Mouse (Mus musculus) adrenal gland, postnatal 36 days (tissue): ENCODE data around the gene Smim5. TPM values are rescaled to one million over a fixed set of nuclear protein-coding genes. Genes with fewer than 3 reads are reported as not detected.
"Not testable (repeated sequence)": the region's sequence is repeated elsewhere in the genome, so short reads cannot be mapped to it uniquely, and the experiment has no call there.

ENCODE experiments used
- DNase-seq, 2 experiments: peaks; one replicate each; pipeline ENCODE4 v3.0.0; 2021; ENCODE audit warnings: mixed read lengths in 1 of 2
- long read RNA-seq, 2 experiments: library from polyadenylated mRNA; stranded (forward); transcript quantifications; one replicate each; pipeline ENCODE4 v2.0.0; 2021; ENCODE audit warnings: borderline sequencing depth in 2 of 2
- total RNA-seq, 2 experiments: library from RNA; stranded (reverse); gene quantifications; 2 replicates each; pipeline ENCODE4 v1.2.3; 2021

Smim5 gene
- under 1 TPM in 1 of 2 experiments, not detected in 1; 0.26 TPM for total RNA-seq
- long read RNA-seq, experiment 1 = 0 reads
- long read RNA-seq, experiment 2 = 0 reads

DNA sequence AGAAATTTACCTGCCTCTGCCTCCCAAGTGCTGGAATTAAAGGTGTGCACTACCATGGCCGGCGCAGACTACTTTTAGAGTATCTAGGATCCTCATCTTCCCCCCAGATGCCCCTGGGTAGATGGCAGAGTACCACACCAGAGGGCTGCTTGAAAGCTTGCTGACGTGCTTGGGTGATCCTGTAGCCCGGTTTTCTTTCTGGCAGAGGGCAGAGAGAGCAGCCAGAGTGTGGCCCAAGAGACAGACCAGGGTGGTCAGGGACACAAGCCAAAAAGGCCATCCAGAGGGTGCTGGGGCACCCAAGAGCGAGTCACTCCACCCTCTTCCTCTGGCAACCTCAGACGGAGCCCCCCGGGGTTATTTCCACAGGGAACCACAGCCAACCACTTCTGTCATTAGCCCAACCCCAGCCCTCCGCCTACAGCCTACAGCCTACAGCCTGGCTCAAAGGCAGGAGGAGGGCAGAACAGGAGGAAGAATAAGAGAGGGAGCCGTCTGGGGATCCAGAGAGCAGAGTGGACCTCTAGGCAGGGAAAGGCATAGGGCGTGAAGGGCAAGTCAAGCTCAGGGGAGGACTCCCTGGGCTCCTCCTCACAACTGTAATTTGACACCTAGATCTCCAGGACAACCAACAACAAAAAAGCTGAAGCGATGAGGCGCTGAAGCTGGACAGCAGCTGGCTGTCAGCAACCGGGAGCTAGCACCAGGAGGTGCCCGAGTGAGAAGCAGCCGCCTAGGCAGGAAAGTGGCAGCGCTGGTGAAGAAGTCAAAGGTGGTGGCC is at the start of gene Smim5:
Gene Smim5 (plus strand): TSS at position 481 of the 781 bp plus-strand sequence.
- DNase-seq = peak in 1 of 2 experiments; percentile 42

DNA sequence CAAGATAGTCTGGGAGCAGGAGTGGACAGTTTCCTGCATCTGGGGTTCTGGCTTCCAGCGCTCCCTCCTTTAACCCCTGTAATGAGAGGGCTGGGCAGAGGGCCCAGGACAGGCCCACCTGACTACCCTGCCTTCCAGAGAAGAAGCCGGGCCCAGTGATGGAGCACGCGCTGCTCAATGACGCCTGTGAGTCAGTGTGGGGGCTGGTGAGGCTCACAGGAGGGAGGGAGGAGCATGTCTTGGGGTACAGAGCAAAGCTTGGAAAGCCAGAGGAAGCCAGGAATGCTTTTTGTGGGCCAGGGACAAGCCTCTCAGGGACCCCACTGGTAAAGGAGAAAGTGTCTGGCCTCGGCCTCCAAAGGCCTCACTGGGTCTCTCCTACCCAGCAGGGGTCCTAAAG is 45.1 kb upstream of the Smim5 start:
- DNase-seq = no peak

DNA sequence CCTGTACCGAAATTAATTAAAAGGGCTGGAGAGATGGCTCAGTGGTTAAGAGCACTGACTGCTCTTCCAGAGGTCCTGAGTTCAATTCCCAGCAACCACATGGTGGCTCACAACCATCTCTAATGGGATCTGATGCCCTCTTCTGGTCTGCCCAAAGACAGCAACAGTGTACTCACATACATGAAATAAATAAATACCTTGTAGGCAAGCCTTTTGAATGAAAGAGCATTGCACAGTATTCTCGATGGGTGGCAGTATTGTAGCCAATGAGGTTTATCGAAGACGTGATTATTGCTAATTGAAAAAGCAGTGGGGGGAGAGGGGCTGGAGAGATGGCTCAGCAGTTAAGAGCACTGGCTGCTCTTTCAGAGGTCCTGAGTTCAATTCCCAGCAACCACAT is 42.6 kb upstream of the Smim5 start:
- not testable (repeated sequence) for DNase-seq

DNA sequence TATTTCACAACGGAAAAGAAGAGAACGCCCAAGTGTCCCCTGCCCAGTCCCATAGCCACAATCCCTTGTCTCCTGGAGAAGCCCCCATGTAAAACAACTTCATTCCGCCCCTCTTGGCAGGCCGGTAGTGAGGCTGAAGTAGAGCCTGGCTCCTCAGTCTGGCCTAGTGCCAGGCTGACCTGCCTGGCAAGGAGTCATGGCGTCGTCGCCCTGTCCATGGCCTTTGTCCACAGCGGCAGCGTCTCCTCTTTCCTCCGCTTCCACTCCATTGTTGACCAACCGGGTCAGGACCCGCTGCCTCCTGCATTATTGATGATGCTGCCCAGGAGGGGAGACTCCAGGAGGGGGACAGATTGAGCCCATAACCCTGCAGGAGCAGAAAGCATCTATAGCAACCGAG is 41.8 kb upstream of the Smim5 start:
- no peak for DNase-seq

DNA sequence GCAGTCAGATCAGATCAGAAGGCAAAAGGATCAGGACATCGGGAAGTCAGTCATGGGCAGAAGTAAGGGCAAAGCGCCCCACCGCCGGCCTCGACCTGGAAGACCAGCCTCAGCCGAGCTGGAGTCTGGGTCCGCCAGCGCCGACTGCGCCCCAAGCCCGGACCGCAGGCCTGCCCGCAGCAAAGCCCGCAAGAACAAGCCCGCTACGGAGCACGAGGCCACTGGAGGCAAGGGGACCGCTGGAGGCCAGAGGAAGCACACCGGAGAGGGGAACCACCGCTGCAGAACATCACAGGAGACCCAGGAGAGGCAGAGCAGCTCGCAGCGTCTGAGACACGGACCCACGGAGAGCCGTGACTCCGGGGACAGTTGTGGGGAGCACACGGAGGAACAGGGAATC is 41.4 kb upstream of the Smim5 start, which contains the start of gene Myo15b:
Gene Myo15b (plus strand): TSS at position 53 of the 400 bp plus-strand sequence.
- DNase-seq = no peak

DNA sequence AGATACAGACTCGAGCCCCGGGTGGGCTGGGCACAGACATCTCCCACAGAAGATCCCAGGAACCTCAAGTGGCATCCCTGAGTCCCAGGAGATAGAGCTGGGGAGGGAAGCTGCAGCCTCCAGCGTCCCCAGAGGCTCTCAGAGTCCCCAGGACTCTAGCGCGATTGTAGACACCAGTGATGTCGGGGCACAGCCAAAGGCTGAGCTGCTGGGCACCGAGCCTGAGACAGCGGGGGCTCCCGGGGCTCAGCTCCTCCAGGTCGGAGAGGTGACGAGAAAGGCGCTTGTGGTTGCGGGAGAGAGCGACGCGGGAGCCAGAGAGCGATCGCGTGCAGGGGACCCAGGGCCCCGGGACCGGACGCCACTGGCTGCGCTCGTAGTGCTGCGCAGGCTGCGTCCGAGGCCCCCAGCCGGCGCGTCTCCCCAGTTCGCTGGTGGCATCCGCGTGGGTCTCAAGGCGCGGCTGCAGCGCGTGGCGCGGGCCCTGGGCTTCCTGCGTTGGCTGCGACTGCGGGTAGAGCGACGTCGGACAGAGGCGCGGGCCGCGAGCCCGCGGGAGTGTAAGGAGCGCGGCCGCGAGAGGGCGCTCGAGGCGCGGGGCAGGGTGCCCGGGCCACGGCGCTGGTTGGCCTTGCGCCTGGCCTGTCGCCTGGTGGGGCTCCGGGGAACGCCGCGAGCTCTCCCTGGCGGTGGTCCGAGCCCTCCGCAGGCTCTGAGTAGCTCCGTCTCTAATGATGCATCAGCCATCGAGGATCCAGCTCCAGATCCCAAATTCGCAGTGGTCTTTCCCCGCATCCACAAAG is 40.4 kb upstream of the Smim5 start:
- peak; percentile 91 to 95 for DNase-seq

DNA sequence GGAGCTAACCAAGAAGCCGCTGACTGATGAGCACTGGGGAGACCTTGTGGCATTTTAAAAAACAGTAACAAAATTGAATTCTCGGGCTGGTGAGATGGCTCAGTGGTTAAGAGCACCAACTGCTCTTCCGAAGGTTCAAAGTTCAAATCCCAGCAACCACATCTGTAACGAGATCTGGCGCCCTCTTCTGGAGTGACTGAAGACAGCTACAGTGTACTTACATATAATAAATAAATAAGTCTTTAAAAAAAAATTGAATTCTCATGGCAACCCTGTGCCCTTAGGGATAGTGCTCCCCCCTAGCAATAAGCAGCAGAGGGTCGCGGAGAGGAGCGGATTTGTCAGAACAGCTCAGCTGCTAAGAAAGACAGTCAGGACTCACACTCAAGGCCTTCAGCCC is 35.9 kb upstream of the Smim5 start:
- no peak for DNase-seq

DNA sequence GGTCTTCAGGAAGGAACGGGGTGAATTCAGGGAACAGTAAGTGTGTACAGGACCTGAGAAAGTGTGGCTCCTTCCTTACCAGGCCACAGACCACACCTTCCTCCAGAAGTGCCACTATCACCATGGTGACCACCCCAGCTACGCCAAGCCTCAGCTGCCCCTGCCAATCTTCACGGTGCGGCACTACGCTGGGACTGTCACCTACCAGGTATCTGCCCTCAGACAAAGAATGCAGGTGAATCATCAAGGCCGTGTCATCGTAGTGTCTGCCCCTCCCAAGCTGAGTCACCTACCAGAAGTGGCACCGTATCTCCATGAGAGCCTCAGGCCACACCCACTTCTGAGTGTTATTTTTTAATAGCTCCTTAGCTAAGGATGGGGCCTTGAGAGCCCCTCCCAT is 30.4 kb upstream of the Smim5 start:
- DNase-seq = peak in 1 of 2 experiments; percentile 23

DNA sequence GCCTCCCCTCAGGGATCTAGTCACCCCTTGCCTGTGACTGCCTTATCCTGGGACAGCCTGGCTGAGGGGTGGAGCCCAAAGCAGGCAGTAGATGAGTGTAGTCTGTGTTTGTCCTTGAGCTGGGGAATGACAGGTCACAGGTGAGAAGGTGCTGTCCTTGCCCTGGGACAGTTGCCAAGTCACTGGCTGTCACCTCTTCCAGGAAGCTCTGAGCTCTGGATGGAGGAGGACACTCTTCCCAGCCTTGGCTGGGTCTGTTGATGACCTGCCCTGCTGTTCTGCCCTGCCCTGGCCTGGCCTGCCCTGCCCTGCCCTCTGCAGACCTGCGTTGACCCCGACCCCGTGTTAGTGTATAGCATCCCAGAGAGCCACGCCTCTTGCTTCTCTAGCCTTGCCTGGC is 27.3 kb upstream of the Smim5 start:
- DNase-seq = no peak

DNA sequence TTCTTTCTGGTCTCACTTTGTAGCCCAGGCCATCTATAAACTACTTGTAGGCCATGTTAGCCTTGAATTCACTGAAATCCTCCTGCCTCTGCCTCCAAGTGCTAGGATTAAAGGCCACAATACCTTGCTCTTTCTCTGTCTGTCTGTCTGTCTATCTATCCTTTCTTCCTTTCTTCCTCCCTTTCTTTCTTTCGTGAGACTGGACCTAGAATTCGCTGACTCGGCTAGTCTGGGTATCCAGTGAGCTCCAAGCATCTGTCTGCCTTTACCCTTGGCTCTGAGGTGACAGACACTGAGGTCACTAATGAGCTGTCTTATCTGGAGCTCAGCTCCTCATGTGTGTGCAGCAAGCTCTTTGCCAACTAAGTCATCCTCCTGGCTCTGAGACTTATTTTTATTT is 23.8 kb upstream of the Smim5 start:
- DNase-seq = no peak

DNA sequence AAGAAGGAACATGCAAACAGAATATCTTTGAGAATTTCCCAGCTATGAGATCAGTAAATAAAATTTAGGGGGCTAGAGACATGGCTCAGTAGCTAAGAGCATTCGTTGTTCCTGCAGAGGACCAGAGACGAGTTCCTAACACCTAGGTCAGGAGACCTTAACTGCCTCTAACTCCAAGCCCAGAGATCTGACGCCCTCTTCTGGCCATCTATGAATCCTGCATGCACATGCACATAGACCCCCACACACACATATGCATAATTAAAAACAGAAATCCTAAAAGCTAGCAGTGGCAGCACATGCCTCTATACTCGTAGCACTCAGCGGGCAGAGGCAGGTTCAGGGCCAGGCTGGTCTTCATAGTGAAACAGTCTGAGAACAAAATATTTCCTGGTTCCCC is 23.3 kb upstream of the Smim5 start:
- DNase-seq = no peak

DNA sequence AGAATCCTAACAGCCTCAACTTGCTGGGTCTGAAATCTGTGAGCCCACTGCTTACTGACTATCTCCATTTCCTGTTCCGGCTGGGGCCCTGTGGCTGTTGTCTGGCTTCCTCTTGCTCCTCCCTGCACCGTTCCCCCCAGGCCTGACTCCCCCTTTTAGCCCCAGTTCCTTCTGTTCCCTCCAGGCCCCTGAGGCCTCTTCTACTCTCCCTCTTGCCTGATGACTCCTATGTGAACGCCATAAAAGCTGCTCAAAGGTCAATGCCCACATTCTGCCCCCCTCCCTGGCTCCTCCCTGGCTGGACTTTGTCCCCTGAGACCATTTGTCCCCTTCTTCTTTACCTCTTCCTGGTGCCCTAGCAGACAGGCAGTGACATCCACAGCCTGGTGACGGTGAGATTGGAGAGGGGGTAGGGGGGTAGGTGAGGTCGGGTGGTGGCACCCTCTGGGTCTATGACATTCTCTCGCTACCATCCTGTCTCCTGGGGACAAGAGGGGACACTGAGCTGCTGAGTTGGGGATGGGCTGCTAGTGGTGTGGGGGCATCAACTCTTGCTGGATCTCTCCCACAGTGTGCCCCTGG is 22.5 kb upstream of the Smim5 start:
- DNase-seq = no peak

DNA sequence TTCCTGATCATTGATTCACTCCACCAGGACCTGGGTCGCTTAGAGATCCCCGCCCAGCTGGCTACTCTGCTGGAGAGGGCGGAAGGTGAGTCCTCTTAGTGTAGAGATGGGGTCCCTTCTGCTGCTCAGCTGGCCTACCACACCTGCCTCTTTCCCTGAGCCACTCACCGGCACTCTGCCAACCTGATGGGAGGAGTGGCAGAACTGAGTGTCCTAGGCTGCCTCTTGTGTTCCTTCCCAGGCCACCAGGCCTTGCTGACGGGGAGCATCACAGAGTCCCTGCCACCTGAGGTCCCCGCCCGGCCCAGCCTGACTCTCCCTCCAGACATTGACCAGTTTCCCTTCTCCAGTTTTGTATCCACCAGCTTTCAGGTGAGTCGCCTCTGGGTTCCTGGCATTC is 21.7 kb upstream of the Smim5 start:
- DNase-seq = no peak

DNA sequence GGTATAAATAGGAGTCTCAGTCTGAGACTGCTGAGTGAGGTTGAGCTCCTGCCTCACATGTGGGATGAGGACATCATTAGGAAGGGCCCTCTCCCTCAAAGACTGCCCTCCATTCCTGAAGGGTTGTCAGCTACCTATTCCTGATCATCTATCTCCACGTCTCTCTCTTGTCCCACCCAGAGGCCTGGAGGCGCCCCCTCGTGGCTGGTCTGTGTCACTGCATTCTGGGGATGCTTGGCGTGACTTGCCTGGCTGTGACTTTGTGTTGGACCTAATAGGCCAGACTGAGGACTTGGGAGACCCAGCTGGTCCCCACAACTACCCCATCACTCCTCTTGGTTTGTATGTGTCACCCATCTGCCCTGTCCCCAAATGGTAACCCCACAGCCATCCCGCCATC is 18.8 kb upstream of the Smim5 start:
- DNase-seq = peak; percentile 60 to 69

DNA sequence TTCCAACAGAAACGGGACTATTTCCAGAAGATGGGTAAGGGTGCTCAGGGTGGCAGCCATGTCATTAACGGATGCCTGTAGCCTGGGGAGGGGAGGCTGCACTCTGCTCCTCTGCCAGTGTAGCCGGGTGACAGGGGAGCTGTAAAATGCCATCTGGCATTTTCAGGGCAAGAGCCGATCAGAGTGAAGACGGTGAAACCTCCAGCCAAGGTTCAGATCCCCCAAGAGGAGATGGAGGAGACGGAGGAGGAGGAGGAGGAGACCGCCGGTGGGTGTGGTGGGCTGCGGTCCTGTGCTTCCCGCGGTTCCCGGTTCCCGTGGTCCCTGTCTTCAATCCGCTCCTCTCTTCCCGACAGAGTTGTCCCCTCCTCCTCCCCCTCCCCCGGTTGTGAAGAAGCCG is 16.5 kb upstream of the Smim5 start:
- no peak for DNase-seq

DNA sequence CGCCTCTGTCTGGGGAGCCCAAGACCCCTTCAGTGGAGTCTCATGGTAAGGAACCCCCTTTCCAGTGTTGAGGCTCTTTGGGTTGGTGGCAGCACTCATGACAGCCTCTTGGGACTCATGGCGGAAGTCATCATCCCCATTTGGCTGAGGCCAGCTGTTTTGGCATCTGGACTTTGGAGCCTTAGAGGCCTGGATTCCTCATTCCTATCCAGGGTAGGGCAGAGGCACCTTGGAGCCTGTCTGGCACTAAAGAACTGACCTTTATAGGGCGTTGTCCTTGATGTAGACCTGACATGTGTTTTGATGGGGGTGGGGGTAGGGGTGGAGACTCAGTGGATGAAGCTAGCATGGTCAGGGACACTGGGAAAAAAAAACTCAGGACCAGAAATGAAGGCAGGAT is 15.4 kb upstream of the Smim5 start:
- no peak for DNase-seq

DNA sequence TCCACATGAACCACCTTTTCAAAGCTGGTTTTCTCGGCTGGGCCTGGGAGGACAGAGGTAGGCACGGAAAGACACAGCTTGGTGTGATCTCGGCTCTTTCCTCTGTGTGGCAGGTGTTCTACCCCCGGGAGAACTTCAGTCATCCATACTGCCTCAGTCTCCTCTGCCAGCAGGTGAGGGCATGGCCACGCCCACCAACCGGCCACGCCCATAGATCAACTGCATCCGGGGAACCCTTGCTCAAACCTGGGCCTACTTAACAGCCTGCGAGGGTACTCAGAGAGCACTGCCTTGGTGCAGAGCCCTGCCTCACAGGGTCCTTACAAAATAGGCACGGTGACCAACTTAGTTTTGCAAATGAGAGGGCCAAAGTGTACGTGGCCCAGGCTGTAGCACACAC is 14.5 kb upstream of the Smim5 start:
- DNase-seq = no peak

DNA sequence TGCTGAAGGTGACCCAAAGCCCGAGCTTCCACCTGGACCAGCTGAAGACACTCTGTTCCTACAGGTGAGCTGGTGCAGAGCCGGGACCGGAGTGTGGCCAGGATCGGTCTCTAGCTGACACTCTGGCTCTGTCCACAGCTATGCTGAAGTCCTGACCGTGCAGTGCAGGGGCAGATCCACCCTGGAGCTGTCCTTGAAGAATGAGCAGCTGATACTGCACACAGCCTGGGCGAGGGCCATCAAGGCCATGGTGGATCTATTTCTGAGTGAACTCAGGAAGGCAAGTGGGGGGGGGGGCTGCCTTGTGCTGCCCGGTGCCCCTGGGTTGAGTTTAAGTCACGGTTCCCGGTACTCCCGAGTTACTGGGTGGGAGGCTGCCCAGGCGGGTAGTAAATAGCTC is 13.3 kb upstream of the Smim5 start:
- peak; percentile 45 to 49 for DNase-seq

DNA sequence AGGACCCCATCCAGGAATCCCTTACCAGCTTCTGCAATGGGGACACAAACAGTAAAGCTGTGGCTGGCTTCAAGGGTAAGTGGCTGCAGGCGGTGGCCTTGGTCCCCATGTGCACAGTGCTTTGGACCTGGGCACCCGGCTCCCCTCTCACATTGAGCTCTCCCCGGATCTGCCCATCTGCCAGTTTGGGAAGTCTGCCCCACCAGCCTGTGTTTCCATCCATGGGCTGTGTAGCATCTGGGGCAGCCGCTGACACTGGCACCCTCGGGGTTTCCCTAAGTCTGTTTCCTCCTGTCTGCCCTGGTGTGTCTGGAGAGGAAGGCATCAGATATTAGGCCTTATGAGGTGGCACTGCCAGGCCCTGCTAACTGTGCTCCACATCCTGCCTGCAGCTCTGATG is 11.7 kb upstream of the Smim5 start:
- no peak for DNase-seq

DNA sequence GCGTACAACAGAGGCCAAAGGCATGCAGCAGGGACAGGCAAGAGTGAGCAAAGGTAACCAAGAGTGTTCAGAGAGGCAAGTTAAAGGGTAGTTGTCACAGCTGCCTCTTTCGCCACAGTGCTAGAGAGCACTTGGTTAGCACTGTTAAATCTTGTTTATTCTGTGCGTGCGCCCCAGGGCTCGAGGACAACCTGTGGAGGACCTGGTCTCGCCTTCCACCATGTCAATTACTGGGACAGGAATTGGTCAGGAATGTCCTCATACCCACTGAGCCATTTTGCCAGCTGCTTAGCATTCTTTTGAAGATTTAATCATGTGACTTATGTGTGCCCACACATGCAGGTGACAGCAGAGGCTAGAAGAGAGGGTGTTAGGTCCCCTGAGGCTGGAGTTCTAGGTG is 10.6 kb upstream of the Smim5 start:
- no peak for DNase-seq

DNA sequence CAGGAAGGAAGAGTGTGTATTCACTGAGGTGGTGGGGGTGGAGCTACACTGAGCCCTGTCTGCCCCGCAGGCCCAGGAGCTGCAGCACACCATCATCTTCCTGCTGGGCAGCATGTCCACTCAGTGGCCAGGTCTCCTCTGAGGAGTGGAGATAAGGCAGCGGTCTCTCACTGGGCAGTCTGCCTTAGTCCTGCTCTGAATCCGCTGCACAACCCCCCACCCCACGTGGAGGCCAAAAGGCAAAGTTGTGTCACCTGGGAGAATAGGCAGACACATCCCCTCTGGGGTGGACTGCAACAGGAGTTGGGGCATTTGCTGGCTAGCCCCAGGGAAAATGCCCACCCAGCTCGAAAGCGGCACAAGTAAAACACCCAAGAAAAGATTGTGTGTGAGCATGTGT is 7.6 kb upstream of the Smim5 start:
- no peak for DNase-seq

DNA sequence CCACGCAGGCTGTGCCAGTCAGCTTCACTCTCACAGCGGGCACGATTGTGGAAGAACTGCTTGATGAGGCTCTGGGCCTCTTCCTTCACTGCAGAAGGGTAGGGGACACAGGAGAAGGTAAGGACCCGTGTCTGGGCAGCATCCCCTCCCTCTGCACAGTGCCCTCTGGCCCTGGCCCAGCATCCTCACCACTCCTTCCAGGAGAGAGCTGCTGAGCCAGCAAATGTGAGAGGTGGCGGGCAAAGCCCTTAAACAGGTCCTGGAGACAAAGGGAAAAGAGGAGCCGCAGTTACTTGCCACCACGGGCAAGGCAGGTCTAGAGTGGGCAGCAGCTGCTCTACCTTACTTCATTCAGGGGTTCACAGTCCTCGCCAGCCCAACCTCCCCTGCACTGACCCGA is 6.7 kb upstream of the Smim5 start:
- DNase-seq = no peak
